Mouse (Mus musculus) lung, embryonic 15.5 days (tissue): ENCODE measurements around the gene Ltn1. TPM values are rescaled to one million over a fixed set of nuclear protein-coding genes. Genes with fewer than 3 reads are reported as not detected.

Experiments used
- ATAC-seq: fragments of 200-750 bp; cut with Nextera tagmentation; 2 replicates; pipeline ENCODE4 v1.8.0; 2017; ENCODE audit warnings: moderate number of reproducible peaks, borderline replicate concordance; ENCODE audit not compliant: low FRiP score, low TSS enrichment; ENCODE audit errors: extremely low read depth
- H3K27ac ChIP-seq: fragments of 300-500 bp; sonication (generic); 2 replicates; pipeline ENCODE4 v1.5.1; 2015; ENCODE audit warnings: moderate library complexity, mild to moderate bottlenecking, inconsistent platforms
- H3K27me3 ChIP-seq: fragments of 300-500 bp; sonication (generic); 2 replicates; pipeline ENCODE4 v1.6.1; 2015; ENCODE audit warnings: inconsistent platforms
- H3K36me3 ChIP-seq: fragments of 300-500 bp; sonication (generic); 2 replicates; pipeline ENCODE4 v1.6.1; 2015; ENCODE audit warnings: inconsistent platforms
- H3K4me1 ChIP-seq: fragments of 300-500 bp; sonication (generic); 2 replicates; pipeline ENCODE4 v1.6.1; 2015; ENCODE audit warnings: inconsistent platforms
- H3K4me2 ChIP-seq: fragments of 300-500 bp; sonication (generic); 2 replicates; pipeline ENCODE4 v1.6.1; 2015; ENCODE audit warnings: inconsistent platforms, mild to moderate bottlenecking, moderate library complexity
- H3K4me3 ChIP-seq: fragments of 300-500 bp; sonication (generic); 2 replicates; pipeline ENCODE4 v1.5.1; 2015; ENCODE audit warnings: mild to moderate bottlenecking, inconsistent platforms
- H3K9ac ChIP-seq: fragments of 300-500 bp; sonication (generic); 2 replicates; pipeline ENCODE4 v1.6.1; 2015; ENCODE audit warnings: inconsistent platforms
- H3K9me3 ChIP-seq: fragments of 300-500 bp; sonication (generic); 2 replicates; pipeline ENCODE4 v1.6.1; 2016; ENCODE audit warnings: inconsistent platforms
- WGBS: fragments of 180-500 bp; shearing (Covaris S2); methylation state at CpG from one replicate; pipeline ENCODE4 v1.1.7; 2015; 5-methylcytosine and 5-hydroxymethylcytosine counted together
- polyA plus RNA-seq: library from polyadenylated mRNA; unstranded; fragments of >200 nt; fragmentation: Nextera tagmentation; extraction: Ambion mirVana; gene quantifications from 2 replicates; pipeline ENCODE4 v1.2.1, GENCODE M21; 2015

Ltn1 gene
- polyA plus RNA-seq = 29.5 and 29.6 TPM in 2 replicates

DNA sequence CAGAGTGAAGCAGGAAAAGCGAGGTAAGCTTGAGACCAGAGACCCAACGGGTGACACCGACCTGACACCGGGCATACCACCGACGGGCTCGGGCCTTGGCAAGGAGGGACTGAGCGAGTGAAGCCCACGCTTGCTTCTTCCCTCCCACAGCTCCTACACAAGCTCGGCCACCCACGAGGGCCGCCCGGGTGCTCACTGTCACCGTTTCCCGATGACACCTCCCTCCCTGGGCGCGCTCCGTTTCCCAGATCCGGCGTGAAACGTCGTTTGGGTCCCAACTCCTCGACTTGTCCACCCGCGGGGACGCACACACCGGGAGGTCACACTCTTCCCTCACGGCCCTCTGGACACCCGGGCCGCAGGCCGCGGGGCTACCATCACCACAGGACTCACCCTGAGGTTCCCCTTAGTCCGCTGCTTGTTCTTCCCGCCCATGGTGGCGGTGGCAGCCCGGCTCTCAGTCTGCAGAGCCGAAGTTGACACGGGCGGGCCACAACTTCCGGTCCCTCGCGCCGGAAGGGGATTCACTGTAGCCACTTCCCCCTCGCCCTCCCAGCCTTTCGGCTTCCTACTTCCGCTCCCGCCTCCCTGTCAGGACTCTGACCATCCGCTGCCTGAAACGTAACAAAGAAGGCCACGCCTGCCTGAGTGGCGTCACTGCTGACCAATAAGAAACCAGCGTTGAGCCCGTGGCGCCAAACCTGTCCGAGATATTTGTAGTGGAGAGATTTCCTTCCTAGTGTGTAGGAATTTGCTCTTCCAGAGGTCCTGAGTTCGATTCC lies at the start of gene Ltn1:
Gene Ltn1, minus strand, starts transcription at position 580 of the 782 bp plus-strand sequence.
- peak within 1 kb of the TSS; percentile 77 for H3K4me3 ChIP-seq
- WGBS = under 1% methylated on average over 56 of the region's 56 CpGs
- H3K9me3 ChIP-seq = no peaks in the 10 kb centered on the region
- peak within 1 kb of the TSS; percentile 83 for H3K9ac ChIP-seq
- H3K27ac ChIP-seq = peak within 1 kb of the TSS; percentile 64
- peaks cover 3% of the 10 kb centered on the region; the same call in 1 of the 2 replicates for H3K4me1 ChIP-seq
- H3K36me3 ChIP-seq = no peaks in the 10 kb centered on the region
- peak within 1 kb of the TSS; percentile 72 for H3K4me2 ChIP-seq
- no peaks in the 10 kb centered on the region for H3K27me3 ChIP-seq
- ATAC-seq = peak; percentile 99

GRCm38 (mm10) chr16:87470579-87470978 lies 38.2 kb upstream of the Ltn1 start:
- 84% methylated on average over 4 of the region's 4 CpGs for WGBS
- H3K4me3 ChIP-seq = no peak overlapping the region
- H3K4me1 ChIP-seq = no peaks in the 10 kb centered on the region
- no peak for ATAC-seq
- no peak overlapping the region for H3K4me2 ChIP-seq
- no peak overlapping the region for H3K9ac ChIP-seq
- H3K27me3 ChIP-seq = no peaks in the 10 kb centered on the region
- no peaks in the 10 kb centered on the region for H3K9me3 ChIP-seq
- H3K27ac ChIP-seq = no peak overlapping the region
- peaks cover 76% of the 10 kb centered on the region for H3K36me3 ChIP-seq

DNA sequence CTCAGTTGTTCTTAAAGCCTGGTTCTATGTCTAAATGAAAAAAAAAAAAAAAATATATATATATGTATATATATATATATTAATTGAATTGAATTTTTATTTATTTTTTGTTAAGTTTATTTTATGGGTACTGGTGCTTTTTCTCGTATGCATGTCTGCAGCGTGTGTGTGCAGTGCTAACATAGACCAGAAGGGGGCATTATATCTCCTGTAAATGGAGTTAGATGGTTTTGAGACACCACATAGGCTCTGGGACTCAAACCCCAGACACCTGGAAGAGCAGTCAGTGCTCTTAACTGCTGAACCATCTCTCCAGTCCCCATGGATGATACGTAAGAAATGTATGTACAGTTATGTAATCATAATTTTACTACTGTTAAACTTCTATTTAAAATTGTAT lies 26.3 kb upstream of the Ltn1 start:
- Histone ChIP-seq H3K9ac (no peak overlapping the region), H3K27me3 (no peaks in the 10 kb centered on the region), H3K27ac (no peak overlapping the region), H3K9me3 (no peaks in the 10 kb centered on the region), H3K4me3 (no peak overlapping the region), H3K36me3 (peaks cover 16% of the 10 kb centered on the region; the same call in 1 of the 2 replicates), H3K4me1 (peaks cover 18% of the 10 kb centered on the region), H3K4me2 (no peak overlapping the region)
- WGBS = 95% methylated on average over 3 of the region's 3 CpGs
- ATAC-seq = no peak

- Histone ChIP-seq H3K27me3 (no peaks in the 10 kb centered on the region), H3K4me1 (peaks cover 18% of the 10 kb centered on the region), H3K4me3 (peak overlapping the region; percentile 92), H3K9ac (peak overlapping the region; percentile 90), H3K9me3 (no peaks in the 10 kb centered on the region), H3K27ac (peak overlapping the region; percentile 68), H3K36me3 (0 out of 2 replicates have a peak, but pooled peaks cover 2% of the 10 kb centered on the region), H3K4me2 (peak overlapping the region; percentile 85)
- ATAC-seq = no peak; the same call in 1 of the 2 replicates
- 0% methylated on average over 38 of the region's 38 CpGs for WGBS
These were observed 22.8 kb upstream of the Ltn1 start for GRCm38 (mm10) chr16:87455180-87455611.

GRCm38 (mm10) chr16:87454419-87455179 lies 22.2 kb upstream of the Ltn1 start, which contains the start of gene Usp16:
Usp16 (plus strand) TSS chr16:87454703.
- 8% methylated on average over 45 of the region's 45 CpGs for WGBS
- peak within 1 kb of the TSS; percentile 90 for H3K9ac ChIP-seq

DNA sequence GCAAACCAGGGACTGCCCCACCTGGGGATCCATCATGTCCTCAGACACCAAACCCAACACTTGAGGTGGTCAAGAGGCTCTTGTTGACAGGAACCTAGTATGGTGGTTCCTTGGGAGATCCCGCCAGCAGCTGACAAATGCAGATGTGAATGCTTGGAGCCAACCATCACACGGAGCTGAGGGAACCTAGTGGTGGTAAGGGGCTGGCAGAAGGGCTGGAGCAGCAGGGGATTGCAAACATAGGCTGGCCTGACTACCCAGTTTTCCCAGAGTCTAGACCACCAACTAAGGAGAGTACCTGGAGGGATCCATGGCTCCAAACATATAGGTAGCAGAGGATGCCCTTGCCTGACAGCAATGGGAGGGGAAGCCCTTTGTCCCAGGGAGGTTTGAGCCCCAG lies 20.8 kb upstream of the Ltn1 start:
- Histone ChIP-seq H3K36me3 (no peaks in the 10 kb centered on the region), H3K27ac (no peak overlapping the region), H3K9me3 (no peaks in the 10 kb centered on the region), H3K4me2 (no peak overlapping the region), H3K27me3 (no peaks in the 10 kb centered on the region), H3K9ac (no peak overlapping the region), H3K4me1 (peaks cover 18% of the 10 kb centered on the region), H3K4me3 (no peak overlapping the region)
- ATAC-seq = no peak
- WGBS = 78% methylated on average over 2 of the region's 2 CpGs

More at GRCm38 (mm10) chr16:87454419-87455179, 22.2 kb upstream of the Ltn1 start, which contains the start of gene Usp16:
- Histone ChIP-seq H3K4me1 (peaks cover 18% of the 10 kb centered on the region), H3K4me2 (peak within 1 kb of the TSS; percentile 85), H3K9me3 (no peaks in the 10 kb centered on the region), H3K27ac (peak within 1 kb of the TSS; percentile 68), H3K27me3 (no peaks in the 10 kb centered on the region), H3K4me3 (peak within 1 kb of the TSS; percentile 92), H3K36me3 (0 out of 2 replicates have a peak, but pooled peaks cover 2% of the 10 kb centered on the region)
- peak; percentile 97 for ATAC-seq

DNA sequence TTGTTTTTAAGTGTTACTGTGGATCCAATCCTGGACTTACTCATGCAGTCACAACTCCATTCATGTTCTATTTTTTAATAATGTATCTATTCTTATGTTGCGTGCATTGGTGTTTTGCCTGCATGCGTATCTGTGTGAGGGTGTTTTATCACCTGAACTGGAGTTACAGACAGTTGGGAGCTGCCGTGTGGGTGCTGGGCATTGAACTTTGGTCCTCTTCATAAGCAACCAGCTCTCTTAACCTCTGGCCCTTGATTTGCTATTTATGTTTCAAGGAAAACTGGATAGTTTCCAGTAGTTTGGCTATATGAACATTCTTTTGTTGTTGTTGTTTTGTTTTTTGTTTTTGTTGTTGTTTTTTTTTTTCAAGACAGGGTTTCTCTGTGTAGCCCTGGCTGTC lies 13.1 kb upstream of the Ltn1 start:
- Histone ChIP-seq H3K36me3 (no peaks in the 10 kb centered on the region), H3K4me1 (peaks cover 21% of the 10 kb centered on the region; the same call in 1 of the 2 replicates), H3K9me3 (no peaks in the 10 kb centered on the region), H3K4me3 (no peak overlapping the region), H3K9ac (no peak overlapping the region), H3K27ac (no peak overlapping the region), H3K27me3 (no peaks in the 10 kb centered on the region), H3K4me2 (no peak overlapping the region)
- 87% methylated on average over 3 of the region's 3 CpGs for WGBS
- ATAC-seq = no peak

GRCm38 (mm10) chr16:87445110-87445509 lies 12.7 kb upstream of the Ltn1 start:
- no peak overlapping the region for H3K9ac ChIP-seq
- no peak for ATAC-seq

DNA sequence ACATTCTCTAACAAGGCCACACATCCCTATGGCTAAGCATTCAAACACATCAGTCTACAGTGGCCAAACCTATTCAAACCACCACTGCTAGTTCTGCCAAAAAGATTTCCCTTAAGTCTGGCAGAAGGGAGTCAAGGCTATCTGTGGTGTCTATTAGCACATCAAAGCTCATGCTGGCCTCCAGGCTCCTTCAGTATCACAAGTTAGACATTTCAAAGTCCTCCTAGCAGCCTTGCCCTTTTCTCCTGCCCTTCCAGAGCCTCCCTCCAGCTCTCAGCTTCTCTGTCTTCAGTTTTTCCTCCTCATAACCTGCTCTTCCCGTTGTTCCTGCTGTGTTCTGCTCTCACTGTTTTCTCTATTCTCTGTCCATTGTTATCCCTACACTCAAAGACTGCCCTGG lies 11.7 kb upstream of the Ltn1 start:
- H3K36me3 ChIP-seq = no peaks in the 10 kb centered on the region

More at GRCm38 (mm10) chr16:87445110-87445509, 12.7 kb upstream of the Ltn1 start:
- Histone ChIP-seq H3K4me3 (no peak overlapping the region), H3K36me3 (no peaks in the 10 kb centered on the region), H3K4me1 (peaks cover 21% of the 10 kb centered on the region; the same call in 1 of the 2 replicates), H3K9me3 (no peaks in the 10 kb centered on the region), H3K4me2 (no peak overlapping the region), H3K27ac (no peak overlapping the region), H3K27me3 (no peaks in the 10 kb centered on the region)

GRCm38 (mm10) chr16:87443245-87443644 lies 10.8 kb upstream of the Ltn1 start:
- Histone ChIP-seq H3K4me2 (no peak overlapping the region), H3K4me3 (no peak overlapping the region), H3K27ac (0 out of 2 replicates have a peak overlapping the region, but pooled peaks have one; percentile 31), H3K36me3 (no peaks in the 10 kb centered on the region), H3K9ac (no peak overlapping the region), H3K9me3 (no peaks in the 10 kb centered on the region), H3K27me3 (no peaks in the 10 kb centered on the region), H3K4me1 (peaks cover 27% of the 10 kb centered on the region; the same call in 1 of the 2 replicates)
- no peak for ATAC-seq

More for the DNA sequence above, 11.7 kb upstream of the Ltn1 start:
- Histone ChIP-seq H3K9me3 (no peaks in the 10 kb centered on the region), H3K4me1 (peaks cover 27% of the 10 kb centered on the region; the same call in 1 of the 2 replicates), H3K4me3 (no peak overlapping the region), H3K4me2 (no peak overlapping the region), H3K27ac (no peak overlapping the region), H3K9ac (no peak overlapping the region), H3K27me3 (no peaks in the 10 kb centered on the region)
- no peak for ATAC-seq
- 45% methylated on average over 1 of the region's 1 CpGs for WGBS

- Histone ChIP-seq H3K4me3 (no peak overlapping the region), H3K27ac (no peak overlapping the region), H3K4me2 (no peak overlapping the region), H3K36me3 (no peaks in the 10 kb centered on the region), H3K4me1 (peaks cover 27% of the 10 kb centered on the region; the same call in 1 of the 2 replicates), H3K9me3 (no peaks in the 10 kb centered on the region), H3K27me3 (no peaks in the 10 kb centered on the region), H3K9ac (no peak overlapping the region)
- ATAC-seq = no peak
- 22% methylated on average over 5 of the region's 5 CpGs for WGBS
These were observed 9.9 kb upstream of the Ltn1 start for GRCm38 (mm10) chr16:87442291-87442690.
